Mouse (Mus musculus) small intestine, adult 2 months (tissue): ENCODE data around the gene Nudt16l1.

Experiments
- CTCF ChIP-seq: fragments of 200-500 bp; IDR thresholded peaks from 2 replicates; pipeline ENCODE4 v1.5.1; 2012; ENCODE audit warnings: low read depth, mild to moderate bottlenecking, control low read depth, inconsistent platforms, low read length, moderate library complexity, mixed read lengths; ENCODE audit not compliant: insufficient replicate concordance, insufficient read length; ENCODE audit errors: extremely low read depth
- POLR2A ChIP-seq: fragments of 200-500 bp; IDR thresholded peaks from 2 replicates; pipeline ENCODE4 v1.6.1; 2012; ENCODE audit warnings: low read depth, mild to moderate bottlenecking, control low read depth, inconsistent platforms, low read length, moderate library complexity

DNA sequence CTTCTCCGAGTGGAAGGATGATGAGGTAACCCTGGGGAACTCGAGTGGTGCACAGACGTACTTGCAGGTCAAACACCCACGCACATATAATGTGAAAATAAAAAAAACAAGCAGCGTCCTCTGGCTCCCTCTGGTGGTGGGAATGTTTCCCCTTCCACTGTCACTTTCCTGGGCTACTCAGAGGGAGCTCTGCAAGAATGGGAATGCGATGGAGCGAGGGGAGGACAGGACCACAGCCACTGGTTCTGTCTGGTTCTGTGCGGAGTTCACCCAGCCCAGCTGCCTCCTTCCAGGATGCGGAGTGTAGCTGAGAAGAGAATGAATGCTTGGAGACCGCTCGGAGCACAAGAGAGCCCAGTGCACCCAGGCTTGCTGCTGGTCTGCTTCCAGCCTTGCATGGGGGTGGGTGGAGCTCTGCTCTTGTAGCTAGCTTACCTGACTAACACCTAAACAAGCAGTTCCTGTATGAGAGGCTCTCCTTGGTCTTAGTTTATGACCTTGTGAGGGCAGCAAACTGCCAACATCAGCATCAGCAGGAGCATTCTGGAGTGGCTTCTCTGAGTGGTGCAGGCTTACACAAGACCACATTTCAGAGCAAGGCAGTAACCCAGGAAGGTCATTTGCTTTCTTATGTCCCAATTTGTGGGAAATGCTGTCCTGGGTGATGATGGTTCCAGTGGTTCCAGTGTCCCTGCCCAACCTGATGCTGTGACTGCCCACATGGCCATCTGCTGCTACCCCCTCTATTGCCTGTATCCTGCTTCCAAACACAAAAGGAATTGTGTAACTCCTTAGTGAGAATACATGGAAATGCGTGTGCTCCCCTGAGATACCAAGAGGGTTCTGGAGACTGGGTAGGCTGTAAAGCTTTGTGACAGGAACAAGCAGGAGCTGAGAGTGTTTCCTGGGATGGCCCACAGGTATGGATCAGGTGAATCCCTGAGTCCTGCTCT, 24.5 kb upstream of the Nudt16l1 start:
- TF ChIP-seq POLR2A = no peak
- TF ChIP-seq CTCF = peak; percentile 85; the same call in 1 of the 2 replicates
